Mouse (Mus musculus): Measurements from ENCODE around the gene 4931428F04Rik. TPM values are rescaled to one million over a fixed set of nuclear protein-coding genes. Genes with fewer than 3 reads are reported as not detected.

4931428F04Rik gene
- polyA plus RNA-seq (2014; fragmentation: Nextera tagmentation; extraction: Ambion mirVana): 84.6 and 118 TPM in 2 replicates

- no peaks in the 10 kb centered on the region for H3K27me3 ChIP-seq (ENCODE audit: control insufficient read depth, insufficient read depth, low read length)
- H3K4me1 ChIP-seq (ENCODE audit: control insufficient read depth, insufficient read depth, low read length): peaks cover 23% of the 10 kb centered on the region
- WGBS: 2% methylated on average over 42 of the region's 43 CpGs
- ATAC-seq (ENCODE audit: low read depth): peak; percentile 23
- peak within 1 kb of the TSS; percentile 44 for H3K9ac ChIP-seq (replicated peaks; ENCODE audit: low read depth, low read length)
- no peaks in the 10 kb centered on the region for H3K9me3 ChIP-seq (ENCODE audit: control insufficient read depth, low read length)
- peak within 1 kb of the TSS; percentile 38 for H3K4me3 ChIP-seq (ENCODE audit: low read depth, low read length)
- H3K36me3 ChIP-seq (ENCODE audit: control insufficient read depth, insufficient read depth, low read length): peaks cover 5% of the 10 kb centered on the region; the same call in 1 of the 2 replicates
- H3K4me2 ChIP-seq (ENCODE audit: low read depth, low read length): peak within 1 kb of the TSS; percentile 78
- H3K27ac ChIP-seq (ENCODE audit: low read depth, low read length): peak within 1 kb of the TSS; percentile 82
These were observed at the start of gene 4931428F04Rik for GRCm38 (mm10) chr8:105289805-105290460. Gene 4931428F04Rik, minus strand, starts transcription at chr8:105289864.

DNA sequence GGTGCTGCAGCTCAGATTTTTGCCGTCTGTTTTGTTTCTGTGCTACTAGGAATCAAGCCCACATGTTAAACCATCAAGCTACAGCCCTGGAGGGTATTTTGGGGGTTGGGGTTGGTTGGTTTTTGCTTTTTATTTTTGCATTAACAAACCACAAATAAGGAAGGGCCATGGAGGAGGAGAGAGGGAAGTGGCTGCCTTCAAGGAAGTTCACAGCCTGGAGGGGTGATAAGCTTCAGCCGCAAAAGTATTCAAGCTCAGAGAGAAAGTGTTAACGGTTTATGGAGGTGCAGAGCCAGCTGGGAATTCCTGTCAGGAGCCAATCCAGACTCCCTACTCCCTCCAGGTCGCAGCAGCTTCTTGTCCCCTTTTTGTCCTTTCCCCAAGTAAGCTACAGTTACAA, 49.3 kb upstream of the 4931428F04Rik start:
- Histone ChIP-seq H3K9me3 (ENCODE audit: control insufficient read depth, low read length) (no peaks in the 10 kb centered on the region), H3K4me3 (ENCODE audit: low read depth, low read length) (no peak overlapping the region), H3K27me3 (ENCODE audit: control insufficient read depth, insufficient read depth, low read length) (no peaks in the 10 kb centered on the region), H3K27ac (ENCODE audit: low read depth, low read length) (no peak overlapping the region), H3K9ac (replicated peaks; ENCODE audit: low read depth, low read length) (no peak overlapping the region), H3K4me2 (ENCODE audit: low read depth, low read length) (no peak overlapping the region), H3K36me3 (ENCODE audit: control insufficient read depth, insufficient read depth, low read length) (no peaks in the 10 kb centered on the region), H3K4me1 (ENCODE audit: control insufficient read depth, insufficient read depth, low read length) (no peaks in the 10 kb centered on the region)
- 55% methylated on average over 4 of the region's 4 CpGs for WGBS
- no peak for ATAC-seq (ENCODE audit: low read depth)

- no peak overlapping the region for H3K9ac ChIP-seq (replicated peaks; ENCODE audit: low read depth, low read length)
- H3K36me3 ChIP-seq (ENCODE audit: control insufficient read depth, insufficient read depth, low read length): 0 out of 2 replicates have a peak, but pooled peaks cover under 1% of the 10 kb centered on the region
- no peak overlapping the region for H3K27ac ChIP-seq (ENCODE audit: low read depth, low read length)
- no peak overlapping the region for H3K4me2 ChIP-seq (ENCODE audit: low read depth, low read length)
- no peaks in the 10 kb centered on the region for H3K4me1 ChIP-seq (ENCODE audit: control insufficient read depth, insufficient read depth, low read length)
- WGBS: 47% methylated on average over 32 of the region's 32 CpGs
- peak; percentile 26; the same call in 1 of the 2 replicates for ATAC-seq (ENCODE audit: low read depth)
- no peaks in the 10 kb centered on the region for H3K27me3 ChIP-seq (ENCODE audit: control insufficient read depth, insufficient read depth, low read length)
- H3K4me3 ChIP-seq (ENCODE audit: low read depth, low read length): no peak overlapping the region
- no peaks in the 10 kb centered on the region for H3K9me3 ChIP-seq (ENCODE audit: control insufficient read depth, low read length)
These were observed 46.9 kb upstream of the 4931428F04Rik start for GRCm38 (mm10) chr8:105336373-105337130.

DNA sequence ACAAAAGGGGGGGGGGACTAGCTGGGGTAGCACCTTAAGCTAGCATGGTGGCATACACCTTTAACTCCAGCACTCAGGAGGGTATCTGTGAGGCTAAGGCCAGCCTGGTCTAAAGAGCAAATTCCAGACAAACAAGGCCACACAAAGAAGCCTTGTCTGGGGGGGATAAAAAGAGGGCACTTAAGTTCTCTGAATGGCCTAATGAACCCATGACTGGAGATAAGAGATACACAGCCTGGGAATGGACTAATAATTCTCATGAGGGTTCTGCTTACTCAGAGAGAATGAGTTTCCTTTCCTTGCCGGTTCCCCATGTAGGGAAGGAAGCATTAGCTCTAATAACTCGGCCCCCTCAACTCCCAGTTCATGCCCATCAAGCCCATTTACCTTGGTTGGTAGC, 42.9 kb upstream of the 4931428F04Rik start:
- Histone ChIP-seq H3K36me3 (ENCODE audit: control insufficient read depth, insufficient read depth, low read length) (peaks cover 26% of the 10 kb centered on the region), H3K9ac (replicated peaks; ENCODE audit: low read depth, low read length) (no peak overlapping the region), H3K4me2 (ENCODE audit: low read depth, low read length) (no peak overlapping the region), H3K9me3 (ENCODE audit: control insufficient read depth, low read length) (no peaks in the 10 kb centered on the region), H3K4me3 (ENCODE audit: low read depth, low read length) (no peak overlapping the region), H3K27me3 (ENCODE audit: control insufficient read depth, insufficient read depth, low read length) (no peaks in the 10 kb centered on the region), H3K4me1 (ENCODE audit: control insufficient read depth, insufficient read depth, low read length) (peaks cover under 1% of the 10 kb centered on the region), H3K27ac (ENCODE audit: low read depth, low read length) (no peak overlapping the region)
- WGBS: 71% methylated on average over 2 of the region's 2 CpGs
- no peak for ATAC-seq (ENCODE audit: low read depth)

DNA sequence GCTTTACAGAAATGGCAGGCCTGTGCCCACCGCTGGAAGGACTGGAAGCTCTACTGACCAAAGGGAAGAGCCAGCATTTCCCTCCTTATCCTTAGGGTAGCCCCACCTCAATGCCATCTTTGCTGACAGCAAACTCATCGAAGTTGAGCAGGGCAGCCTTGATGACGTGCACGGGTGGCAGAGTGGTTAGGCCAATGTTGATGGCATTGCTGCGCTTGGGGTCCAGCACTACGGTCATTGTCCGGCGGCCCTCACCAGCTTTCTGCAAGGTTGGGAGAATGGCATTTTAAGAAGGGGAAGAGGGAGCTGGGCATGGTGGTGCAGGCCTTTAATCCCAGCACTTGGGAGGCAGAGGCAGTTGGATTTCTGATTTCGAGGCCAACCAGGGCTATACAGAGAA, 42.3 kb upstream of the 4931428F04Rik start:
- 93% methylated on average over 9 of the region's 9 CpGs for WGBS
- ATAC-seq (ENCODE audit: low read depth): no peak
- H3K9ac ChIP-seq (replicated peaks; ENCODE audit: low read depth, low read length): no peak overlapping the region
- H3K4me2 ChIP-seq (ENCODE audit: low read depth, low read length): no peak overlapping the region
- H3K27ac ChIP-seq (ENCODE audit: low read depth, low read length): no peak overlapping the region
- peaks cover 26% of the 10 kb centered on the region for H3K36me3 ChIP-seq (ENCODE audit: control insufficient read depth, insufficient read depth, low read length)
- no peaks in the 10 kb centered on the region for H3K9me3 ChIP-seq (ENCODE audit: control insufficient read depth, low read length)
- H3K4me3 ChIP-seq (ENCODE audit: low read depth, low read length): no peak overlapping the region
- H3K27me3 ChIP-seq (ENCODE audit: control insufficient read depth, insufficient read depth, low read length): no peaks in the 10 kb centered on the region
- peaks cover 6% of the 10 kb centered on the region for H3K4me1 ChIP-seq (ENCODE audit: control insufficient read depth, insufficient read depth, low read length)

GRCm38 (mm10) chr8:105331469-105331868, 41.8 kb upstream of the 4931428F04Rik start:
- H3K9me3 ChIP-seq (ENCODE audit: control insufficient read depth, low read length): no peaks in the 10 kb centered on the region
- peaks cover 26% of the 10 kb centered on the region for H3K36me3 ChIP-seq (ENCODE audit: control insufficient read depth, insufficient read depth, low read length)
- WGBS: 95% methylated on average over 22 of the region's 22 CpGs
- H3K4me2 ChIP-seq (ENCODE audit: low read depth, low read length): no peak overlapping the region
- H3K4me3 ChIP-seq (ENCODE audit: low read depth, low read length): no peak overlapping the region
- H3K4me1 ChIP-seq (ENCODE audit: control insufficient read depth, insufficient read depth, low read length): peaks cover 6% of the 10 kb centered on the region
- H3K27me3 ChIP-seq (ENCODE audit: control insufficient read depth, insufficient read depth, low read length): no peaks in the 10 kb centered on the region
- no peak overlapping the region for H3K27ac ChIP-seq (ENCODE audit: low read depth, low read length)
- H3K9ac ChIP-seq (replicated peaks; ENCODE audit: low read depth, low read length): no peak overlapping the region
- ATAC-seq (ENCODE audit: low read depth): no peak

DNA sequence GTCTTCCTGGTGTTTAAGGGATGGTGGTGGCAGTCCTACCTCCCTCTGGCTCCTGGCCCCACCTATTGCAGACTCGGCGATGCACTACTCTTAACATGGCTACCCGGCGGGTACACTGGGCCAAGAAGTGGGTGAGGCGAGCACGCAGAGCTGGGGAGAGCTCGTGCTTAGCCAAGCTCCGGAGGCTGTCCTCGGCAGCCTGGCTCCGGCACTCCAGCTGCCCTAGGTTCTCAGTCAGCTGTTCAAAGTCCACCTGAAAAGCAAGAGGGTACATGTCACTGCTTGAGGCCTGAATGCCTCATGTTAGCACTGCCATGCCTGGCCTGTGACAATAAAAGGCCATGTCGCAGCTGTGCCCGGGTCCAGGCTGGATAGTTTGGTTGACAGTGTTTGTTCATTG, 40.7 kb upstream of the 4931428F04Rik start:
- no peaks in the 10 kb centered on the region for H3K9me3 ChIP-seq (ENCODE audit: control insufficient read depth, low read length)
- no peaks in the 10 kb centered on the region for H3K27me3 ChIP-seq (ENCODE audit: control insufficient read depth, insufficient read depth, low read length)
- 94% methylated on average over 12 of the region's 12 CpGs for WGBS
- H3K27ac ChIP-seq (ENCODE audit: low read depth, low read length): no peak overlapping the region
- peaks cover 8% of the 10 kb centered on the region for H3K4me1 ChIP-seq (ENCODE audit: control insufficient read depth, insufficient read depth, low read length)
- no peak overlapping the region for H3K4me3 ChIP-seq (ENCODE audit: low read depth, low read length)
- H3K36me3 ChIP-seq (ENCODE audit: control insufficient read depth, insufficient read depth, low read length): peaks cover 26% of the 10 kb centered on the region
- H3K4me2 ChIP-seq (ENCODE audit: low read depth, low read length): no peak overlapping the region
- no peak for ATAC-seq (ENCODE audit: low read depth)
- no peak overlapping the region for H3K9ac ChIP-seq (replicated peaks; ENCODE audit: low read depth, low read length)

GRCm38 (mm10) chr8:105326968-105327367, 37.3 kb upstream of the 4931428F04Rik start:
- H3K9me3 ChIP-seq (ENCODE audit: control insufficient read depth, low read length): no peaks in the 10 kb centered on the region
- H3K36me3 ChIP-seq (ENCODE audit: control insufficient read depth, insufficient read depth, low read length): peaks cover 26% of the 10 kb centered on the region

GRCm38 (mm10) chr8:105326141-105326672, 36.5 kb upstream of the 4931428F04Rik start, which contains the start of the genes Lrrc29 and Tmem208:
Gene Lrrc29, minus strand, starts transcription at chr8:105326278.
Gene Tmem208, plus strand, starts transcription at chr8:105326354.
- peak within 1 kb of the TSS; percentile 92 for H3K4me2 ChIP-seq (ENCODE audit: low read depth, low read length)
- H3K27ac ChIP-seq (ENCODE audit: low read depth, low read length): peak within 1 kb of the TSS; percentile 82
- H3K9me3 ChIP-seq (ENCODE audit: control insufficient read depth, low read length): no peaks in the 10 kb centered on the region
- H3K9ac ChIP-seq (replicated peaks; ENCODE audit: low read depth, low read length): peak within 1 kb of the TSS; percentile 78
- H3K4me3 ChIP-seq (ENCODE audit: low read depth, low read length): peak within 1 kb of the TSS; percentile 80
- peaks cover 23% of the 10 kb centered on the region for H3K36me3 ChIP-seq (ENCODE audit: control insufficient read depth, insufficient read depth, low read length)
- no peaks in the 10 kb centered on the region for H3K27me3 ChIP-seq (ENCODE audit: control insufficient read depth, insufficient read depth, low read length)
- WGBS: under 1% methylated on average over 36 of the region's 36 CpGs
- peak; percentile 92 for ATAC-seq (ENCODE audit: low read depth)
- peaks cover 17% of the 10 kb centered on the region for H3K4me1 ChIP-seq (ENCODE audit: control insufficient read depth, insufficient read depth, low read length)

More at GRCm38 (mm10) chr8:105326968-105327367, 37.3 kb upstream of the 4931428F04Rik start:
- H3K4me1 ChIP-seq (ENCODE audit: control insufficient read depth, insufficient read depth, low read length): peaks cover 17% of the 10 kb centered on the region
- peak overlapping the region; percentile 82; the same call in 1 of the 2 replicates for H3K27ac ChIP-seq (ENCODE audit: low read depth, low read length)
- no peaks in the 10 kb centered on the region for H3K27me3 ChIP-seq (ENCODE audit: control insufficient read depth, insufficient read depth, low read length)
- peak overlapping the region; percentile 92 for H3K4me2 ChIP-seq (ENCODE audit: low read depth, low read length)
- H3K4me3 ChIP-seq (ENCODE audit: low read depth, low read length): peak overlapping the region; percentile 80
- 48% methylated on average over 6 of the region's 6 CpGs for WGBS
- peak overlapping the region; percentile 63 for H3K9ac ChIP-seq (replicated peaks; ENCODE audit: low read depth, low read length)
- ATAC-seq (ENCODE audit: low read depth): no peak

Measured in neural tube, embryonic 14.5 days (tissue).